Mouse (Mus musculus) kidney, postnatal 0 days (tissue): ENCODE measurements at regions not wholly inside any gene's neighbourhood (a gene's known extent, or its start where the extent isn't known, plus 50 kb on each side); places are given as distances from the start of the nearest gene placed in this dataset.

Experiments
- ATAC-seq: fragments of 200-750 bp; cut with Nextera tagmentation; replicated peaks from 2 replicates; pipeline ENCODE4 v1.8.0; 2017; ENCODE audit warnings: low read depth, moderate number of reproducible peaks, moderate TSS enrichment, moderate library complexity; ENCODE audit not compliant: low FRiP score
- DNase-seq: peaks from one replicate; pipeline ENCODE4 v3.0.0-alpha.2; 2016; ENCODE audit warnings: low spot score
- H3K27ac ChIP-seq: fragments of 300-500 bp; sonication (generic); 2 replicates; pipeline ENCODE4 v1.5.1; 2014; ENCODE audit warnings: mild to moderate bottlenecking
- H3K27me3 ChIP-seq: fragments of 300-500 bp; sonication (generic); 2 replicates; pipeline ENCODE4 v1.6.1; 2014; ENCODE audit warnings: low read length, mixed read lengths; ENCODE audit not compliant: insufficient read depth
- H3K36me3 ChIP-seq: fragments of 300-500 bp; sonication (generic); 2 replicates; pipeline ENCODE4 v1.6.1; 2014; ENCODE audit warnings: low read length, mixed read lengths; ENCODE audit not compliant: insufficient read depth
- H3K4me1 ChIP-seq: fragments of 300-500 bp; sonication (generic); replicated peaks from 2 replicates; pipeline ENCODE4 v1.6.1; 2014; ENCODE audit warnings: antibody characterized with exemption, low read length, mixed read lengths; ENCODE audit not compliant: insufficient read depth
- H3K4me2 ChIP-seq: fragments of 300-500 bp; sonication (generic); 2 replicates; pipeline ENCODE4 v1.6.1; 2014; ENCODE audit warnings: mild to moderate bottlenecking, low read length, moderate library complexity, mixed read lengths
- H3K4me3 ChIP-seq: fragments of 300-500 bp; sonication (generic); replicated peaks from 2 replicates; pipeline ENCODE4 v1.5.1; 2014; ENCODE audit warnings: low read depth, low read length
- H3K9ac ChIP-seq: fragments of 300-500 bp; sonication (generic); 2 replicates; pipeline ENCODE4 v1.6.1; 2014; ENCODE audit warnings: low read depth, low read length
- H3K9me3 ChIP-seq: fragments of 300-500 bp; sonication (generic); replicated peaks from 2 replicates; pipeline ENCODE4 v1.6.1; 2016; ENCODE audit warnings: low read length, inconsistent platforms, mixed read lengths
- CTCF ChIP-seq: IDR thresholded peaks from 2 replicates; pipeline ENCODE4 v1.5.1; 2016; ENCODE audit warnings: antibody characterized with exemption, low read depth, mild to moderate bottlenecking, moderate library complexity
- WGBS: fragments of 180-500 bp; shearing (Covaris S2); extraction: QIAGEN DNeasy Blood & Tissue Kit; methylation state at CpG from one replicate; pipeline ENCODE4 v1.1.7; 2014; 5-methylcytosine and 5-hydroxymethylcytosine counted together

DNA sequence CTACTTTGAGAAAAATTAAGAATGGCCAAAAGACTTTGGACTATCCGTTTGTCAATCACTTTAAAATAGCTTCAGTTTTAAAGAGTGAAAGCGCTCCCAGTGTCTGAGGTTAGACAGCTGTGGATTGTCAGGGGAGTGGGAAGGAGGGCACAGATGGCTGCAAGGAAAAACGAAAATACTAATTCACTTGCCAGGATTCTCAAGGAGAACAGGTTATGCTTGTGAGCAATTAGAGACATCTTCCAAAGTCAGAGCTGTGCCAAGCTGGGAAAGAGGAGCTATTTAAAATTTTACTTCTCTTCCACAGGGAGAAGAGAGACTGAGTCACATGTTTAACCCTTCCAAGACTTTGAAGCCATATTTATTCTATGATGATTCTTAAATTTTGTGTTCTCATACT lies 979.5 kb upstream of the Gm7489 start:
- Histone ChIP-seq H3K4me2 (no peak overlapping the region), H3K9me3 (no peaks in the 10 kb centered on the region), H3K9ac (no peak overlapping the region), H3K4me3 (no peak overlapping the region), H3K27me3 (no peaks in the 10 kb centered on the region), H3K4me1 (no peaks in the 10 kb centered on the region), H3K27ac (no peak overlapping the region), H3K36me3 (no peaks in the 10 kb centered on the region)
- no peak for TF ChIP-seq CTCF
- ATAC-seq (no peak), DNase-seq (no peak)
- whole genome bisulfite sequencing, result 68% methylated on average over 3 of the region's 3 CpGs

GRCm38 (mm10) chr15:52907217-52907616 lies 977.5 kb upstream of the Gm7489 start:
- no peaks in the 10 kb centered on the region for H3K36me3 ChIP-seq
- H3K27ac ChIP-seq, result no peak overlapping the region
- no peaks in the 10 kb centered on the region for H3K4me1 ChIP-seq
- no peak for ATAC-seq
- no peak for DNase-seq
- no peaks in the 10 kb centered on the region for H3K27me3 ChIP-seq
- H3K9ac ChIP-seq, result no peak overlapping the region
- WGBS, result 40% methylated on average over 1 of the region's 1 CpGs
- TF ChIP-seq CTCF, result no peak
- H3K9me3 ChIP-seq, result no peaks in the 10 kb centered on the region
- H3K4me2 ChIP-seq, result no peak overlapping the region
- H3K4me3 ChIP-seq, result no peak overlapping the region

- ATAC-seq, result no peak
- Histone ChIP-seq H3K36me3 (no peaks in the 10 kb centered on the region), H3K27me3 (no peaks in the 10 kb centered on the region), H3K9ac (no peak overlapping the region), H3K4me2 (no peak overlapping the region), H3K4me3 (no peak overlapping the region), H3K27ac (no peak overlapping the region), H3K4me1 (no peaks in the 10 kb centered on the region), H3K9me3 (no peaks in the 10 kb centered on the region)
- TF ChIP-seq CTCF, result no peak
- 77% methylated on average over 1 of the region's 1 CpGs for WGBS
- DNase-seq, result no peak
Observed at GRCm38 (mm10) chr15:52922277-52922676, 962.4 kb upstream of the Gm7489 start.

DNA sequence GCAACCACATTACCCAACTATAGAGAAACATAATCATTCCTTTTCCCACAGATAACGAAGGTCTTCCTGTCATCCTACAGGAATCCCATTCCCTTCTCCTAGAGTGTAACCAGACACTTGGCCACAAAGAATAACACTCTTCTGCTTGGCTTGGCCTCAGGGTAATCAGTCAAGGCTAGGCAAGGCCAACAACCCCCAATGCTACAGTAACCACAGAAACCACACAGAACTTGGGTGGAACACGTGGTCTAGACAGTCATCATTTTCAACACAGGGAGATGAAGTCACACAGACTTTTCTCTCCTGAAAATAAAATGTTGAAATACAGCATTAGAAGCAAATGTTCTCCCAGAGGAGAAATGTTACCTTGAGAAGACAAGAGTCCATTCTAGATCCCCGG lies 956.3 kb upstream of the Gm7489 start:
- TF ChIP-seq CTCF, result no peak
- Histone ChIP-seq H3K27me3 (no peaks in the 10 kb centered on the region), H3K36me3 (no peaks in the 10 kb centered on the region), H3K9ac (no peak overlapping the region), H3K4me2 (no peak overlapping the region), H3K4me3 (no peak overlapping the region), H3K9me3 (no peaks in the 10 kb centered on the region), H3K27ac (no peak overlapping the region), H3K4me1 (no peaks in the 10 kb centered on the region)
- no peak for ATAC-seq
- peak; percentile 26 for DNase-seq
- 42% methylated on average over 3 of the region's 3 CpGs for WGBS

DNA sequence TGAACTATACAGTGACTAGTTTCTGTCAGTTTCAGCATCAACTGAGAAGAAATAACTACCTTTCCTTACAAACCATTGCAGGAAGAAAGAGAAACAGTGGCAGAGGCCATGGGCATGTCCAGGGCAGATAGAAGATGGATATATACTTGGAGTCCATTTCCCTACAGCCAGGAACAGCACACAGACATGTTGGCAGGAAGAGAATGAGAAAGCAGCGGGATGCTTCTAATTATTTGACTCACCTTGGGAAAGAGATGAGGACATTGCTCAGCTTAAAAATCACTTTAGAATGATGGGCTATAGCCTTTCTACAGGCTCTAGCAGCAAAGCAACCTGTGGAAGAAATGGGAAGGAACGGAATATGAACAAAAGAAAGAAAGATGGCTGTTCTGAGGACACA lies 947.6 kb upstream of the Gm7489 start:
- no peak overlapping the region for H3K27ac ChIP-seq
- WGBS, result 80% methylated on average over 2 of the region's 2 CpGs
- H3K27me3 ChIP-seq, result no peaks in the 10 kb centered on the region
- ATAC-seq (no peak), DNase-seq (no peak)
- H3K9me3 ChIP-seq, result no peaks in the 10 kb centered on the region; the same call in 1 of the 2 replicates
- no peak overlapping the region for H3K9ac ChIP-seq
- H3K4me2 ChIP-seq, result no peak overlapping the region
- H3K36me3 ChIP-seq, result no peaks in the 10 kb centered on the region
- no peak overlapping the region for H3K4me3 ChIP-seq
- TF ChIP-seq CTCF, result no peak
- no peaks in the 10 kb centered on the region for H3K4me1 ChIP-seq

DNA sequence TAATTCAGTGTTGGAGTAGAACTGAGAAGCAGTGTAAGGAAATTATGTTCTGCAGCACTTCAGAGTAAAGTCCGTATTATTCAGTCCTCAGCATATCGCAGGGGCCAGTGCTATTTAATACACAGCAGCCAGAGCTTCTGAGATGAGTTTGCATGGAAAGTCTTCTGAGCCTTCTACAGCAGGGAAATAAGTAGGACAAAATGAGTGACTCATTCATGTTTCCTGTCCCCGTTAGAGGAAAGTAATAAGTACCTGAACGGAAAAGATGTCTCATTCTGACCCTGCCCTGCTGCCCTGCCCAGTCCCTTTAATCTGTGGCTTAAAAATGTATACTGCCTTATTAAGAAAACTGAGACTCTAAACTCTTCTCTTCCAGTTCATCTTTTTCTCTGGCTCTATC lies 940.1 kb upstream of the Gm7489 start:
- no peaks in the 10 kb centered on the region for H3K27me3 ChIP-seq
- no peaks in the 10 kb centered on the region for H3K9me3 ChIP-seq
- no peaks in the 10 kb centered on the region for H3K36me3 ChIP-seq
- WGBS, result 74% methylated on average over 4 of the region's 4 CpGs
- H3K27ac ChIP-seq, result no peak overlapping the region
- no peaks in the 10 kb centered on the region for H3K4me1 ChIP-seq
- TF ChIP-seq CTCF, result no peak
- no peak overlapping the region for H3K4me3 ChIP-seq
- DNase-seq, result no peak
- no peak for ATAC-seq
- no peak overlapping the region for H3K4me2 ChIP-seq
- H3K9ac ChIP-seq, result no peak overlapping the region

DNA sequence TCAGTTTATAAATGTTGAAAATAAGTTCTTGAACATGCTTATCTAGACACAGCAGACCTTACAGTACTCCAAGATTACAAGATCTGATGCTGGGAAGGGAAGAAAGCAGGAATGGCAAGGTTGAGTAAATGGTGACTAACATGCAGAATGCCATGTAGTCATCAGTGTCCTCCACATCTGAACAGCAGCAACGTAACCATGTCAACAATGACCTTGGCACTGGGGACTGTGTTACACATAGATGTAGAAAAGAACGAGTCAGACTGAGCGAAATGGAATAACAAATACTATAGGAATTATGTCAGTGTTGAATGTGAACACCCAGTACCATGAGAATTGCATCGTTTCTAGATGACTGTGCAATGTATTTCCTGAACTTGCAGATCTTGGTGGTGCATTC lies 936.5 kb upstream of the Gm7489 start:
- WGBS, result 91% methylated on average over 4 of the region's 4 CpGs
- Histone ChIP-seq H3K27me3 (no peaks in the 10 kb centered on the region), H3K4me1 (no peaks in the 10 kb centered on the region), H3K36me3 (no peaks in the 10 kb centered on the region), H3K9ac (no peak overlapping the region), H3K4me2 (no peak overlapping the region), H3K4me3 (no peak overlapping the region), H3K9me3 (no peaks in the 10 kb centered on the region), H3K27ac (no peak overlapping the region)
- no peak for TF ChIP-seq CTCF
- ATAC-seq (no peak), DNase-seq (no peak)
